Mouse (Mus musculus) testis, adult 2 months (tissue): ENCODE measurements at regions not wholly inside any gene's neighbourhood (a gene's known extent, or its start where the extent isn't known, plus 50 kb on each side); places are given as distances from the start of the nearest gene placed in this dataset.

ENCODE experiments used
- CTCF ChIP-seq: fragments of 200-500 bp; IDR thresholded peaks from 2 replicates; pipeline ENCODE4 v1.5.1; 2012; ENCODE audit warnings: low read depth, mild to moderate bottlenecking, inconsistent platforms, low read length, moderate library complexity; ENCODE audit not compliant: control insufficient read depth, insufficient read depth, insufficient replicate concordance
- POLR2A ChIP-seq: fragments of 200-500 bp; IDR thresholded peaks from 2 replicates; pipeline ENCODE4 v1.6.1; 2012; ENCODE audit warnings: low read depth, mild to moderate bottlenecking, inconsistent platforms, low read length, moderate library complexity; ENCODE audit not compliant: control insufficient read depth

DNA sequence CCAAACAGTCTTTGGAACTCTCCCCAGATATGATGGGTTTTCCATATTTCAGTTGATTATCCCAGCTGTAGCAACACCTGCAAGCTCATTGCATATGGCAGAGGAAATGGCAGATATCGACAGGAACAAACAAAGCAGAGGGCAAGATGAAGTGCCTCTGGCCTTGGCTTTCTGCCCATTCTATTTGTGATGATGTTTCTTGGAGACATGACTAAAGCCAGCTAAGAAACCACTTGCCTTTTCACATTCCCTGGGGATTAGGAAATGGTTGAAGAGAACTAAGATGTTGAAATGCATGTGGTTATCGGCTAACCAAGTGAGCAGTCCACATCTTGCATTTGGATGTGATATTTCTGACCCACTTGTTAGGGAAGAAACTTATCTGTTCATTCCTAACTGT lies 82.0 kb upstream of the C1qtnf7 start:
- TF ChIP-seq POLR2A (no peak), CTCF (no peak)
